Comparison of ENCODE assay signal across 7 mouse cellular contexts in the genomic region with DNA sequence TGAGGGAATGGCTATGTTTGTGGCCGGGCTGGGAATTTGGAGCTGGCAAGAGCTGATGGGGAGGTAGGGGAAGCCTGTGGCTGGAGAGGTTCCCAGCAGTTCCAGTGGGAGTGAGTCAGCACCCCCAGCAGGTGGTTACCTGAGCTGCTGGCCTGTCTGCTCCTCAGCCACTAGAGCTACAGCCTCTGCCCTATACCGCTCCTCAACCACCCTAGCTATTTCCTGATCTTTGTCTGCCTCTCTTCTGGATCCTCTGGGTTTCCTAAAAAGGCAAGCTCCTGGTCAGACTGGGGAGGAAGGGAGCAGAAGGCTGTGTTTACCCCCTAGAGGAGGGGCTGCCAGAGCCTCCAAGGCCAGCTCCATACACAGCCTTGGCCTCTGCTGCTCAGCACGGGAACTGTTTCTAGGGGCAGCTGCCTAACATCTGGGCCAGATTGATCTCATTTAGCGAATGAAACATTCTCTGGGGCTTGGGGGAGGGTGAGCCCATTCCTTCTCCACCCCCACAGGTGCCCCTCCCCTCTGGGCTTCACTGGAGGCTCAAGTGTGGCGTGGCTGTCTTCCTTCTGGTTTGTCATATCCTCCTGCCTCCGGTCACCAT. TPM values are rescaled to one million over a fixed set of nuclear protein-coding genes. Genes with fewer than 3 reads are reported as not detected.
DNase-seq lines count a peak whose midpoint lies in the region; ATAC-seq and TF ChIP-seq lines count a peak whose summit lies in the region.

No protein-coding gene starts in this region.

- H3K27ac ChIP-seq in embryonic facial prominence, embryonic 15.5 days (replicated peaks), result peak overlapping the region; percentile 80
- no peak overlapping the region for H3K27ac ChIP-seq in hindbrain, embryonic 16.5 days (ENCODE audit: low read depth, low read length)

- intact Hi-C loops in heart, postnatal 36 days (cut with DNase I), result no loop called here

- no peaks in the 10 kb centered on the region for H3K36me3 ChIP-seq in embryonic facial prominence, embryonic 15.5 days
- no peaks in the 10 kb centered on the region for H3K36me3 ChIP-seq in myocyte (ENCODE audit: control insufficient read depth, insufficient read depth)
- no peaks in the 10 kb centered on the region for H3K36me3 ChIP-seq in hindbrain, embryonic 16.5 days (ENCODE audit: control insufficient read depth, insufficient read depth, low read length)

- DNase-seq in A20 (ENCODE audit: low read depth, low spot score) (peak; percentile 54), ES-CJ7 (ENCODE audit: low read depth, low spot score) (peak; percentile 38)
- DNase-seq in heart, postnatal 36 days, result peak; percentile 45 to 59
- DNase-seq in retina, postnatal 1 day, result no peak

- H3K79me2 ChIP-seq in myocyte (ENCODE audit: control insufficient read depth, insufficient read depth), result peaks cover 25% of the 10 kb centered on the region

- peak; percentile 84 for ATAC-seq in embryonic facial prominence, embryonic 15.5 days (ENCODE audit: insufficient number of reproducible peaks, low FRiP score, low TSS enrichment, low read depth)
- no peak for ATAC-seq in hindbrain, embryonic 16.5 days

- TF ChIP-seq POLR2A in myocyte (IDR thresholded peaks at IDR 0.05; ENCODE audit: insufficient read length, low read depth), result no peak

- H3ac ChIP-seq in myocyte (ENCODE audit: control insufficient read depth, insufficient read length), result no peak overlapping the region

- H3K27me3 ChIP-seq in embryonic facial prominence, embryonic 15.5 days, result no peaks in the 10 kb centered on the region
- no peaks in the 10 kb centered on the region for H3K27me3 ChIP-seq in myocyte (ENCODE audit: control insufficient read depth, insufficient read depth, insufficient read length)
- no peaks in the 10 kb centered on the region for H3K27me3 ChIP-seq in hindbrain, embryonic 16.5 days (replicated peaks; ENCODE audit: control insufficient read depth, insufficient read depth, low read length)

- H3K9ac ChIP-seq in embryonic facial prominence, embryonic 15.5 days, result no peak overlapping the region
- H3K9ac ChIP-seq in hindbrain, embryonic 16.5 days (ENCODE audit: low read depth, low read length), result no peak overlapping the region

- H3K4me1 ChIP-seq in embryonic facial prominence, embryonic 15.5 days, result peaks cover 32% of the 10 kb centered on the region
- H3K4me1 ChIP-seq in hindbrain, embryonic 16.5 days (ENCODE audit: control insufficient read depth, insufficient read depth, low read depth, low read length), result no peaks in the 10 kb centered on the region

- H3K9me3 ChIP-seq in embryonic facial prominence, embryonic 15.5 days (replicated peaks), result no peaks in the 10 kb centered on the region
- H3K9me3 ChIP-seq in hindbrain, embryonic 16.5 days (ENCODE audit: control insufficient read depth, low read length), result no peaks in the 10 kb centered on the region

- H3K4me2 ChIP-seq in embryonic facial prominence, embryonic 15.5 days (replicated peaks), result peak overlapping the region; percentile 22
- peak overlapping the region; percentile 60 for H3K4me2 ChIP-seq in myocyte (ENCODE audit: low read depth)
- H3K4me2 ChIP-seq in hindbrain, embryonic 16.5 days (ENCODE audit: low read length), result no peak overlapping the region

- WGBS in embryonic facial prominence, embryonic 15.5 days, result 14% methylated on average over 6 of the region's 6 CpGs
- 47% methylated on average over 6 of the region's 6 CpGs for whole genome bisulfite sequencing in hindbrain, embryonic 16.5 days

- 0 out of 2 replicates have a peak overlapping the region, but pooled peaks have one; percentile 1 for H3K4me3 ChIP-seq in embryonic facial prominence, embryonic 15.5 days (replicated peaks)
- H3K4me3 ChIP-seq in myocyte, result no peak overlapping the region
- no peak overlapping the region for H3K4me3 ChIP-seq in hindbrain, embryonic 16.5 days (ENCODE audit: low read length)

TF ChIP-seq in myocyte, 11 proteins besides CTCF, POLR2A, EP300 and RAD21:
- TF ChIP-seq SRF (IDR thresholded peaks at IDR 0.05; ENCODE audit: control insufficient read depth, insufficient read length, low read depth), result peak; percentile 72
- no peak for TF ChIP-seq E2F4 (IDR thresholded peaks at IDR 0.05; ENCODE audit: insufficient read depth)
- peak in 2 of 3 experiments; percentile 39 to 60 for TF ChIP-seq MYOD1 (IDR thresholded peaks at IDR 0.05; ENCODE audit: control insufficient read depth in 1 of 3, insufficient read length in 2 of 3, low read depth in 2 of 3)
- TF ChIP-seq POLR2AphosphoS2 (IDR thresholded peaks at IDR 0.05; ENCODE audit: insufficient read length, low read depth), result no peak
- peak in 1 of 3 experiments; percentile 57 for TF ChIP-seq MYOG (IDR thresholded peaks at IDR 0.05; ENCODE audit: control insufficient read depth in 1 of 3, insufficient read depth in 1 of 3, insufficient read length in 2 of 3, low read depth in 2 of 3)
- TF ChIP-seq TCF3 (IDR thresholded peaks at IDR 0.05; ENCODE audit: insufficient read length, low read depth), result no peak

RNA-seq across cellular contexts. Expression of a gene that starts 17.1 kb away (rescaled TPM):
- polyA plus RNA-seq in embryonic facial prominence, embryonic 15.5 days (2015; fragmentation: Nextera tagmentation; extraction: Ambion mirVana), result 5.2 TPM in 2 replicates
- total RNA-seq in heart, postnatal 36 days (2021), result 1 to 10 TPM; 3.0 to 3.3 TPM
- 25.0 TPM for polyA plus RNA-seq in myocyte (2012; fragmentation: generic; extraction: Trizol)
- 1.6 and 1.9 TPM in 2 replicates for polyA plus RNA-seq in hindbrain, embryonic 16.5 days (2015; fragmentation: Nextera tagmentation; extraction: Ambion mirVana)
